Mouse (Mus musculus): Measurements from ENCODE around the gene Gadd45gip1.
A peak's percentile ranks its signal among the peaks of the same experiment; 100 is the strongest.
"Not testable (repeated sequence)": the region's sequence is repeated elsewhere in the genome, so short reads cannot be mapped to it uniquely, and the experiment has no call there.

The Gadd45gip1 gene

DNA sequence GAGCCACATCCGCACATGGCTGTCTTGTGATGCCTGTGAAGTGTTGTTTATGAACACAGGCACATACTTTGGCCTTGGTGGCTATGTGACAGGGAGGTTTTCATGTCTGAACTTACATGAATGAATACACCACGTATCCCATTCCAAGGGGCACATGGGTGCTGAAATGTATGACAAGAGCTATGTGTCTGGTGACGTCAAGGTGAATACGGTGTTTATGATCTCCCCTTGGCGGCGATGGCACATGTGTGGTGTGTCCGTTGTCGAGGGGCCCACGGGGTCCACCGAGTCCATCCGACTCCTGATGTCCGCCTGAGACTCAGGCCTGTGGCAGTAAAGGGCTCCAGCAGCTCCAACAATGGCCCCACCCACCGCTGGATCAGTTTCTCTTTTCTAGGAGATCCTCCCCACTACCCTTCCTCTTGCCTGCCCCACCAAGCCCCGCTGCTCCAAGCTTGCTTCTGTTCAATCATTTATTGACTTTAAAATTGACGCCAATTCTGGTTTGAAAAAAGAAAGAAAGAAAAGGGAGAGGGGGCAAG is 34.0 kb upstream of the Gadd45gip1 start:
- DNase-seq (ENCODE audit: low spot score): no peak

DNA sequence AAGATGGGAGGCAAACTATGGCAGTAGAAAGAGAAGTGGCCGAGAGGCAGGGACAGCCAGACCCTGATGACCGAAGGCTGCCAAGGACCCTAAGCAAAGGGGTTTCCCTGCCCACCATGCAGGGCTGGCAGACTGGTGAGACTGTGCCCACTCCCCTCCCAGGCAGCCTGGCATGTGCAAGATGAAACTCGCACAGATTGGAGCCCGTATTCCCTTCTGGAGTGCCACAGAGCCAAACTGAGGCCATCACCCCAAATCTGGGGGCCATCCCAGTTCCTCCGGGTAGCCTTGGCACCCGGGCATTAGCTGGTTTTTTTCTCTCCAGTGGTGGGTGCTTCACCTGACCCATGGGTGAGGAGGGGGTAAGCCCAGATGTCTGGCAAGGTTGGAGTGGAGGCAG is 33.4 kb upstream of the Gadd45gip1 start:
- DNase-seq (ENCODE audit: low spot score): no peak

DNA sequence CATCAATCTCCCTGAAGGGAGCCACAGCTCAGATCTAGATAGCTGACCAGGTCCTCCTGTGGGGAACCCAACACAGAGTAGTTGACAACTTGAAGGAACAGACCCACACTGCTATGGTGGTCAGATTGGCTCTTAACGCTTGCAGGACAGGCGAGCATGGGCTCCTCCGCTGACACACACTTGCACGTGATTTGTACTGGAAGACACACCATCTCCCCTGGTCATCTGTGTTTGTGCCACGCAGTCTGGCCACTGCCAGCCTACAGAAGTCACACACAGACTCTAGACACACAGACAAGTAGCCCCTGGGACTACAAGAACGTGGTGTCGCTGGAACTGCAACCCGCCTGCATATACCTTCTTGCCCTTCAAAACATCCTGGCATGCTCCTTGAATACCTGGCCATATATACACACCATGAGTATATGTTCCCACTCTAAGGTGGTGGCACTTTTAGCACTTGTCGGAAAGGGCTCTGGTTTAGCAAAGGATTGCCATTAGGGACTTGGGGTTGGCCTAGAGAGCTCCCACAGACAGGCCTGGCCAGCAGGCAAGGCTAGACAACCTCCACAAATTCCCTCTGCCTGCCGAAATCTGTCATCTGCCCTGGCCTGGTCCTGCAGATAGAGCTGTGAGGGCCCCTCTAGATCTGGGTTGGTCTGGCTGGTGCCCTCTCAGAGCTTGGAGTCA is 32.7 kb upstream of the Gadd45gip1 start:
- no peak for DNase-seq (ENCODE audit: low spot score)

DNA sequence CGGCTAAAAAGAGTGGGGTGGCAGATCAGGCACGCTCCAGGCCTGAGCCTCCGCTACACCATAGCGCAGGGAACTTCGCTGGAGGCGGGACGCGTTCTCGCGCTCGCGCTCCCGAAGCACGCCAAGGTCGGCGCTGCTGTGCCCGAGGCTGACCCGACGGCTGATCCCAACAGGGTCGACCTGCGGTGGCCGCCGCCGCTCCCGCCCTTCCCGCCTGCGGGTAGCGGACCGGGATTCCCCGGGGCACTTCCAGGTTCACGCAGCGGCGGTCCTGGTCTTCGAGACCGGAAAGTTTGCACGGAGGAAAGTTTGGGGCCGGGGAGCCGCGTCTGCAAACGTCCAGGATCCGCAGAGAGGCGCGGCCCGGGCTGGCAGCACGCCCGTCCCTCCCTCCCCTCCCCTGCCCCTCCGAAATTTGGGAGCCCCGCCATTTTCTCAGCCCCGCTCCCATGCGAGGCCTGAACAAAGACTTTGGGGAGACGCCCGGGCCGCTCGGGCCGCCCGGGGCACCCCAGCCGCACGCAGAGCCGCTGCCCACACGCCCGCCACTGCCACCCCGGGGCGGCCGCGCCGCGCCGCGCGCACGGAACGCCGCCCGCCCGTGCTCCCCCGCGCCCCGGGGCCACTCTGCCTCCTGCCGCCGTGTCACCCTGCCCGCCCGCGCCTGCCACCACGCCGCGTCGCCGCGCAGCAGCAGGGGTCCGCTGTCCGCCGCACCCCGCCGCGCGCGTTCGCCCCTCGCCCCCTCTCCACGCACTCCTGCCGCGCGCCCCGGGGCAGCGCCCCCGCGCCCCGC is 32.0 kb upstream of the Gadd45gip1 start:
- no peak for DNase-seq (ENCODE audit: low spot score)

DNA sequence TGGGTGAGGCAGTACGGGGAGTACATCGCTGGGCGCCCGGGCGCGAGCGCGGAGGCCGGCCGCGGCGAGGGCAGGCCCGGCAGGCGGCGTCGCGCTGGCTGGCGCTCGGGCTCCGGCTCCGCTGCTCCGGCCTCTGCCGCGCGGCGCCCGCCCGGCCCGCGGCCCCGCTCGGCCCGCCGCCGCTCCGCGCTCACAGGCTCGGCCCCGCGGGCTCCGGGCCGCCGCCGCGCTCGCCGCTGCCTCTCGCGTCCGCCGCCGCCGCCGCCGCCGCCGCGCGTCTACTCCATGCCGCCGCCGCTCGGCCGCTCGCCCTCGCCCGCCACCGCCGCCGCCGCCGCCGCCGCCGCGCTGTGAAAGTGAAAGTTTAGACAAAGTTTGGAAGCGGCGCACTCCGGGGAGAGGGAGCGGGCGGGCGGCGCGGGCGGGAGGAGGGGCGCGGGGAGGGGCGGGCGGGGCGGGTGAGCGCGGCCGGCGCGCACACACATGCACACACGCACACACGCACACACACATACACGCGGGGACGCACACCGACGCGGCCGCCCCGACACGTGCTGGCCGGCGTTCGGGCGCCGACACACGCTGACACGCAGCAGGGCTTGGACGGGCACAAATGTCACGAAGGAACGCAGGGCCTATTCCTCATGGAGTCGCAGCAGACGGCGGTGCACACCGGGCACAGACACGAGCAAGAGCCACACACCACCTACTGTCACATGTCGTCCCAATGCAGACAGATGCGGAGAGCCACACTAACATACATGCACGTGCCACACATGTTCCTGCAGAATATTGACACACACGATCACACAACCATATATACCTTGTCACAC is 31.1 kb upstream of the Gadd45gip1 start, which contains the start of gene Nfix:
Nfix (minus strand) TSS at position 346 of the 833 bp plus-strand sequence.
- no peak for DNase-seq (ENCODE audit: low spot score)

DNA sequence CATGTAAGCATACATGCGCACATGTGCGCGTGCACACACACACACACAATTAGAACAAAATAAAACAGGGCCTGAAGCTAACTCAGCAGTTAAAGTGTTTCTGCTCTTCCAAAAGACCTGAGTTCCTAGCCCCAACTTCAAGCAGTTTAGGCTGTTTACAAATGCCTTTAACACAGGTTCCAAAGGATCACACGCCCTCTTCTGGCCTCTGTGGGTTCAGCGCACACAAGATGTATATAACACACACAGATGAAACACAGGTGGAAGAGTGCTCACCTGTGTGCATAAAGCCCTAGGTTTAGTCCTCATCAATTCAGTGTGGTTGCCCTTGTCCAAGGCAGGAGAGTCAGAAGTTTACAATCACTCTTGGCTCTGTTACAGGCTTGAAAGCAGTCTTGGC is 25.3 kb upstream of the Gadd45gip1 start:
- DNase-seq (ENCODE audit: low spot score): no peak

DNA sequence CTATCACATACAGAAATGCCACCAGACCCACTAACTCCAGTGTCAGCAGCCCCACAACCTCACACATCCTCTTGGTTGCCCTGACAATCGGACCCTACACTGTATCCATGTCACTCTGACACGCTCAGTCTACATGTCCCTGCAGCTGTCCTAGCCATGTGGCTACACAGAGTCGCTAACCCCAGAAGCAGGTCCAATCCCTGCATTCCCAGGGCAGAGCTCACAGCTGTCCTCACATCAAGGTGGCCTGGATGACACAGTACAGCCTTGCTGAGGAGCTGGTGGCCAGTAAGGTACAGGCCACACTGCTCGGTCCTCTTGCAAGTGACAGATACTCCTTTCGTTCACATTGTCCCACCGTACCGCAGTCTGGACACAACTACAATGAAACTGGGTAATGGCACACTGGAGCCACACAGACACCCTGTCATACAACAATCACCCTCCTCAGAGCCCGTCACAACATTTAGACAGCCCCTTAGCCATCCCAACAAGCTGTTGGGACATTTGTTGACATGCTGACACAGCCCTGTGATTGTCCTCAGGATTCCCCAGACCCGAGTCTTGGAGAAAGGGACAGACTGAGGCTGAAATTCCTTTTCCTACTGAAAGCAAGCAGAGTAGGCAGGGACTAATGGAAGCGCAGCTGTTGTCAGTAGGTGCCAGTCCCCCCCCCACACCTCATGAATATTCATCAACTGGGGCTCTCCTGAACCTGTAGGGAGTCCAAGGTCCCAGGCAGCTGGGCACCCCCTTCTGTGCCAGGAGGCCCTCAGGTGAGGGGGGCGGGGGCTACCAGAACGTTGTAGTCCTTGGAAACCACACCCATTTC is 22.0 kb upstream of the Gadd45gip1 start:
- no peak for DNase-seq (ENCODE audit: low spot score)

DNA sequence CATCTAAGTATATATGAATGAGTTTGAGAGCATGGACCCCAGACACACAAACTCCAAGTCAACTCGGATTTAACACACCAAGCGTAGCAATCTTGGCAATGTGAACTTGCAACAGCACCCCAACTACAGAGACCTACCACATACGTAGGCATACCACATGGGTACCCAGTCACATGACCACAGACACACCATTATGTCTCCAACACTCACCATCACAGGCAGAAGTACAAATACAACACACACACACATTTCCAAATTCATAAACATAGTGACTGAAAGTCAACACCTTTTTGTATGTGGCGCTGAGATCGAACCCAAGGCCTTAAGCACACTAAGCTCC is 21.4 kb upstream of the Gadd45gip1 start:
- no peak for DNase-seq (ENCODE audit: low spot score)

DNA sequence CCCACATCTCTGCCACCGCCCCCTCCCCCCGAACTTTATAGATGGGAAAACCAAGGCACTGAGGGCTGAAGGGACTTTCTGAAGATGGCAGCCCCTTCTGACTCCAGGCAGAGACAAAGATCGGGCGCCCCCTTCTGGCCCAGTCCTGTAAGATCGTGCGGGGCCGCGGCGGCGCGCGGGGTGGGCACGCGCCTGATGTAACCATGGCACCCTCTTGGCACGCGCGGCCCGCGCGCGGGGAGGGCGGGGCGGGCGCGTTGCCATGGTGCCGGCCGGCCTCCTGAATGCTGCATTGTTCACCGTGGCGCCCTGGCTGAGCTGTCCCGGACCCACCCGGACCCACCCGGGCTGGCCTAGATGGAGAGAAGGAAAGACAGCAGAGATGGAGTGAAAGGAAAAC is 20.4 kb upstream of the Gadd45gip1 start:
- DNase-seq (ENCODE audit: low spot score): peak; percentile 94

DNA sequence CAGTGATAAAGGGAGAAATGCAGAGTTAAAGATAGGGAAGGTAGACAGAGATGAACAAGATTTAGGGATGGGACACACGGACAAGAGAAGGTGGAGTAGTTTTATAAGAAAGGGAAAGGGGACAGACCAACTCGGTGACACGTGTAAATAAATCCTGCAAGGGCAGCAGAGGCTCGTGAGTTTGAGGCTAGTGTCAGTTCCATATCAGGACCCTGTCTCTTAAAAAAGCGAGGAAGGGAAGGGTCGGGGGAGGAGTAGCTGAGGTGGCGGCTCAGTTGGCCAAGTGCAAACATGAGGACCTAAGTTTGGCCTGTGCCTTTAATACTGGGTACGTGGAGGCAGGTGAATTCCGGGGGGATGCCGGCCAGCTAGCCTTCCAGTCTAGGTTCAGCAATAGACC is 20.0 kb upstream of the Gadd45gip1 start:
- DNase-seq (ENCODE audit: low spot score): no peak

DNA sequence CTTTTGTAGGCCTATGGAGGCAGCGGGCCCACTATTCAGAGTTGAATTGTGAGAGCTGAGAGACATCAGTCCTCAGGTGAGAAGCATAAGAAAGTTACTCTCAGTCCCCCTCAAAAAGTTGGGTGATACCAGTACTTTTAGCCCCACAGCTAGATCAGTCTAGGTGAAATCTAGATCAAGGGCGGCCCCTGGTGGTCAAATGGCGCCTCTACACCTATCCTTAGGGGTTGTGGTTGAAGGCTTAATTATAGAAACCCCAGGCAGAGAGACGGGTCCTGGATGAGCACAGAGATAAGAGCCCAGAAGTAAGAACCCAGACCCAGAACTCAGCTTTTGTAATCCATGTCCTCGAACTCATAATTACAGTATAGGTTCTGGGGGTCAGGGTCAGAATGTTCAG is 18.3 kb upstream of the Gadd45gip1 start:
- peak; percentile 91 for DNase-seq (ENCODE audit: low spot score)

DNA sequence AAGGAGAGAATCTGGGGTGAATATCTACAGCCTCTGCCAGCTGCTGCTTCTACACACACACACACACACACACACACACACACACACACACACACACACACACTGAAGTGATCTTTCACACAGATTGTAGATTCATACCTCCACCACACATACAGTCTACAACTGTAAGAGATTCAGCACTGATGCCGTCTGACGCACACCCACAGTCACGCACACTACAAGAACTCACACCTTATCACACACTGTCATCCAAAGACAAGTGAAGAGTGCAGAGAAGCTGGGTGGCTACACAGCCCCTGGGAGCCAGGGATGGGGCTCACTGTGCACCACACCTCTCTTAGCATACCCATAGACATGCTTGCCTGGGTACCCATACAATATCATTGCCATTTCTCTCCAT is 17.5 kb upstream of the Gadd45gip1 start:
- no peak for DNase-seq (ENCODE audit: low spot score)

DNA sequence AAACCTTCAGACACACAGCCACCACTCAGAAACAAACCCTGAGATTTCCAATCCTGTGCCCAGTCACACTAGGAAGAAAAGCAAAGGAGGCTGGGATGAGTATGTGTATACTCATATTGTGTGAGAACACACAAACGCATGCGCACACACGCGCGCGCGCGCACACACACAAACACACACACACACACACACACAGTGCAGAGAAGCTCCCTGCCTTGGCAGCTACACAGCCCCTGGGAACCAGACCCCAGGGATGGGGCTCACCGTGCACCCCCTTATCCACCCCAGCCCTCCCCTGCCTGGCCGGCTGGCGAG is 17.1 kb upstream of the Gadd45gip1 start:
- no peak for DNase-seq (ENCODE audit: low spot score)

DNA sequence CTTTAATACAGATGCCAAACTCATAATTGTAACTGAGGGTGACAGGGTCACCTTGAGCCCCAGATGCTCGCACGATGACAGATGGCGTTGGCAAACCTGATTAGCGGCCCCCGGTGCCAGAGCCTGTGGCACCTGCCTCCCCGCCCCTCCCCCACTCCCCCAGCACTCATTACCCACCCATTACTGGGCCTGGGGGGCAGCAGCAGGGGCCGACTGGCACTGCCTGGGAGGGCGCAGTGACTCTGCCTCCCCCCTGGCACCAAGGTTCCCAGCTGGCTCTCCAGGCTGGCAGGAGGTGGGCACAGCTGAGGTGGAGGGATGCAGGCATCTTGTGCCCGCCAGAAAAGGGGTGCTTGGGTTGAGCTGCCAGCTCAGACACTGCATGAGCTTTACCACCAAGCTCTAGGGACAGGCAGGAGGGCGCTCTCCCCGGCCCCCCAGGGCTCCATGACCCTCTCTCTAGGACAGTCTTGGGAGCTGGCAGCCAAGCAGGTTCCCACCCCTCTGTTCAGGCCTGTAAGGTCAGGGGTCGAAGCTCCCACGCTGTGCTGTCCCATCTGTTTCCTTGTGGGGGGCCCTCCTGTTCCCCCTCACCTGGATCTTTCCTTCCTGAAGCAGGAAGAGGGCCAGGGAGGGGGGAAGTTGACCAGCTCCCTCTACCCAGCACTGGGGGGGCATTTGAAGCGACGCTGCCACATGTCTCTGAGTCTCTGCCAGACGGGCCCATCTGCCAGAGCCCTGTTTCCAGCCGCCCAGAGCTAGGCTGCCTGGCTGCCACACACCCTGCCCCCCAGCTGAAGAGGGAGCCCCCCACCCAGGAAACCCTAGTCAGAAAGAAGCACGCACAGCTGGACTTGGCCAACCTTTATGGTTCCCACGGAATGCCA is 16.5 kb upstream of the Gadd45gip1 start:
- no peak for DNase-seq (ENCODE audit: low spot score)

DNA sequence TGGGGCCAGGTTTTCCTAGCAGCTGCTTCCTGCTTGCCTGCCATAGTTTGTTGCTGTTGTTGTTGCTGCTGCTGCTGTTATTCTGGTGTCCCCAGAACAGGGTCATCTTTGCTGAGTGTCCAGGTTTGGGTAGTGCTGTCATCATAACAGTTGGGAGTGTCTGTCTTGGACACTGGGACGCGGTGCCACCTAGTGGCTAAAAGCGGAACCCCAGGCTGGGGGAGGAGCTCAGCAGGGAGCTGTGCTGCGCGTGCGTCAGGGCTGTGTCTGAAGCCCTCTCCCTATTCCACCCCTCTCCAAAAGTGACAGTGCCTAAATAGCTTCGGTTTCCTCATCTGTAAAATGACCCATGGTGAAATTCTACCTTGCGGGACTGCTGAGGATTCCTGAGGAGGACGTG is 15.8 kb upstream of the Gadd45gip1 start:
- DNase-seq (ENCODE audit: low spot score): peak; percentile 97

DNA sequence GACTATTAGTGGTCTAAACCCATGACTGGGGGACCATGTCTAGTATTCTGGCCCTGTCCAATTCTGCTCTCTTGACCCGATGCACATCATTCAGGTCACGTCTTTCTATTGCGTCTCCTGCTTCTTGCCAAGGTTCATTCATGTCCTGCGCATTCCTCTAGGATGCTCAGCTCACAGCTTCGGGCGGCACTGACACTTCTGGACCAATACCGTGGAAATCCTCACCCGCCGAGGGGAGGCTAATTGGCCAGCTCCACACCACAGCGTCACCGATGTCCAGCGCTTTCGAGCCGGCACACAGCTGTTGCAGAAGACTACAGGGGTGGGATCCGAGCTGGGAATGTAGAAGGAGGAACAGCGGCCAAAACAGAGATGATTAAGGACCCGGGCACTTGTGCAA is 15.2 kb upstream of the Gadd45gip1 start:
- DNase-seq (ENCODE audit: low spot score): no peak

DNA sequence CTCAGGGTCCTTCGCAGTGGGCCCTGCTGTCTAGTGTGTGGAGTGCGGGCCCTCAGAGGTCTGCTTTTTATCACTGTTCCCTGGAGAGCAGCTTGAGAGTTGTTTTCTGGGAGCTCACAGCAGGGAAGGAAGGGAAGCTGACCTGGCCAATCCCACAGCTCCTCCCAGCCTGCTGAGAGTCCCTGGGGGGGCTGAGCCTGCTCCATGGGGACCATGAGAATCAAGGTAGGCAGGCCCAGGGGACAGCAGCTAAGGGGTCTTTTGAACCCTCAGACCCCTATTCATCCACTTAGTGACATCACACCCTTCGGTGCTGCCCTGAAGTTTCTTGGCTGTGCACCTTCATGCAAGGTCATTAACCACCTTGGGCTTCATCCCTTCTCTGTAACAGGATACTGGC is 8.6 kb upstream of the Gadd45gip1 start, which contains the start of gene Dand5:
Dand5 (minus strand) TSS at position 101 of the 400 bp plus-strand sequence.
- no peak for DNase-seq (ENCODE audit: low spot score)

DNA sequence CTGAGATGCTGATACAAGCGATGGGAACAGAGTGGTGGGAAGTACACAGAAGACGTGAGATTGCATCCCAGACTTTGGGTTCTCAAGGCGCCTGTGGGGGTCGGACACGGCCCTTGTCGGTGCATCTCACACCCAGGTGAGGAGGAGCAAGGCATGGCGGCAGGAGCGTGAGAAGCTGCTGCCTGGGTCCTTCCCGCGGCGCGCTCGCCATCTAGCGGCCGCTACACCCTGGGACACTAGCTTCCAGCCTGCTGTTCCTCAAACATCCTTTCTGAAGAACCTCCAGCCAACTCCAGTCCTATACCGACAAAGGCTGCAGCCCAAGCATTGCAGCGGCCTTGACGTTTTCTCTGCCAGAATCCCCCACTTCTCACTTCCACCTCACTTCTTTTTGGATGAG is 7.7 kb upstream of the Gadd45gip1 start:
- DNase-seq (ENCODE audit: low spot score): peak; percentile 87

DNA sequence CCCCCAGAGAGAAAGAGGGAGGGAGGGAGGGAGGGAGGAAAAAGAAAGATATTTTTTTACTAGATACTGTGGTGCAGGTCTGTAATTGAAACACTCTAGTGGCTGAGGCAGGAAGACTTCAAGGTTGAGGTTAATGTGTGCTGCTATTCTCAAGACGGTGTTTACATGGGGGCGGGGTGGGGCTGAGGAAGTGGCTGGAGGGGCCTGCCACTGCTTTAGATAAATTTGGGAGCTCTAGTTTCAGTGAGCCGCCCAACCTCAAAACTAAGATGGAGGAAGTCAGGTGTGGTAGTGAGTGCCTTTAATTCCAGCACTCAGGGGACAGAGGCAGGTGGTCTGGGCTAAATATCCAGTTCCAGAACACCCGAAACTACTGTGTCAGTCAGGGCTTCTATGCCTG is 5.7 kb upstream of the Gadd45gip1 start:
- DNase-seq (ENCODE audit: low spot score): no peak

DNA sequence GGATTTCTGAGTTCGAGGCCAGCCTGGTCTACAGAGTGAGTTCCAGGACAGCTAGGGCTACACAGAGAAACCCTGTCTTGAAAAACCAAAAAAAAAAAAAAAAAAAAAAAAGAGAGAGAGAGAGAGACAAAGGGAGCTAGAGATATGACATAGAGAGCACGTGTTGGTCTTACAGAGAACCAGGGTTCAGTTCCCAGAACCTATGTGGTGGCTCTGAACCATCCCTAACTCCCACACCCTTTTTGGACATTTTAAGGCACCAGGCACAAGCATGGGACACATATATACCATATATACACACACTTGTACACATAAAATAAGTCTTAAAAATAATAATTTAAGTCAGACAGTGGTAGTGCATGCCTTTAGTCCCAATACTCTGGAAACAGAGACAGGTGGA is 4.8 kb upstream of the Gadd45gip1 start:
- DNase-seq (ENCODE audit: low spot score): not testable (repeated sequence)
